Mouse (Mus musculus) A20 (cell line): ENCODE results near the gene Zfp59.
"Not testable (repeated sequence)": the region's sequence is repeated elsewhere in the genome, so short reads cannot be mapped to it uniquely, and the experiment has no call there.

ENCODE experiments used
- DNase-seq: peaks from one replicate; pipeline ENCODE4 v3.0.0-alpha.2; 2011; ENCODE audit warnings: low read depth, low spot score

The Zfp59 gene

DNA sequence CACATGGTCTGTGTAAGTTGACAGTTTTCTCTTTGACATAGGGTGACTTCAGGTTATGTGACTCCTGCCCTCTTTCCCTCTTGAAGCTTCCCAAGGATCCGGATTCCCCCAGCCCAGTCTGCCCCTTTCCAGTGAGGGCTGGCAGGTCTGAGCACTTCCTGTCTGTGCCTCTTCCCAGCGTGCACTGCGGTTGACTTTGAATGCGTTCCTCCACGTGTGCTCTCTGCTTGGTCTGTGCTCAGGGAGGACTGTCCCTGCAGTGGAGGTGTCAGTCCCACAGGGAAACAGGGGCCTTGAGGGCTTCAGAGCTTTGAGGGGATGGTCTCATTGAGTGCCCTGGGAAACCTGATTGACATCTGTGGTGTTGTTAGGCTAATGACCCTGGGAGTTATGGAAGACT, 24.2 kb downstream of the Zfp59 start:
- not testable (repeated sequence) for DNase-seq

GRCm38 (mm10) chr7:27881721-27882120, 43.3 kb downstream of the Zfp59 start:
- DNase-seq: no peak

GRCm38 (mm10) chr7:27900601-27901000, 62.2 kb downstream of the Zfp59 start:
- no peak for DNase-seq

- no peak for DNase-seq
Measured at GRCm38 (mm10) chr7:27905061-27905848, 66.8 kb downstream of the Zfp59 start.
